Mouse (Mus musculus) thymus, adult 2 months (tissue): ENCODE measurements around the gene Asns.

Experiments used
- CTCF ChIP-seq: fragments of 200-500 bp; IDR thresholded peaks from 2 replicates; pipeline ENCODE4 v1.5.1; 2012; ENCODE audit warnings: mild to moderate bottlenecking, control low read depth, low read length, moderate library complexity, borderline replicate concordance; ENCODE audit not compliant: control insufficient read depth, poor library complexity, insufficient read depth; ENCODE audit errors: extremely low read depth
- POLR2A ChIP-seq: fragments of 200-500 bp; IDR thresholded peaks from 2 replicates; pipeline ENCODE4 v1.6.1; 2012; ENCODE audit warnings: mild to moderate bottlenecking, low read length, control low read depth, moderate library complexity; ENCODE audit not compliant: control insufficient read depth, poor library complexity, insufficient read depth; ENCODE audit errors: extremely low read depth

GRCm38 (mm10) chr6:7689180-7689579, 3.9 kb downstream of the Asns start:
- TF ChIP-seq CTCF (no peak), POLR2A (no peak)
